Mouse (Mus musculus) heart, adult 9 months (tissue): ENCODE measurements at regions not wholly inside any gene's neighbourhood (a gene's known extent, or its start where the extent isn't known, plus 50 kb on each side); places are given as distances from the start of the nearest gene placed in this dataset.
A peak's percentile ranks its signal among the peaks of the same experiment; 100 is the strongest.

ENCODE experiments used
- DNase-seq, 2 experiments: peaks; one replicate each; pipeline ENCODE4 v3.0.0; 2022; ENCODE audit warnings: low spot score in 2 of 2

GRCm38 (mm10) chr7:77988177-77988576, 749.6 kb downstream of the Ntrk3 start:
- no peak for DNase-seq

GRCm38 (mm10) chr7:77966658-77967057, 771.2 kb downstream of the Ntrk3 start:
- no peak for DNase-seq

GRCm38 (mm10) chr7:77933366-77933765, 804.4 kb downstream of the Ntrk3 start:
- peak; percentile 12 to 16 for DNase-seq

GRCm38 (mm10) chr7:77928479-77929467, 809.0 kb downstream of the Ntrk3 start:
- DNase-seq: no peak

GRCm38 (mm10) chr7:77899231-77899630, 838.6 kb downstream of the Ntrk3 start:
- no peak for DNase-seq

- DNase-seq: no peak
Observed at GRCm38 (mm10) chr7:77888543-77888942, 849.3 kb downstream of the Ntrk3 start.

- no peak for DNase-seq
Observed at GRCm38 (mm10) chr7:77882605-77883354, 855.0 kb downstream of the Ntrk3 start.

- no peak for DNase-seq
Observed at GRCm38 (mm10) chr7:77867518-77867917, 870.3 kb downstream of the Ntrk3 start.

- no peak for DNase-seq
Observed at GRCm38 (mm10) chr7:77861841-77862240, 876.0 kb downstream of the Ntrk3 start.

- DNase-seq: no peak
Observed at GRCm38 (mm10) chr7:77858436-77858835, 879.4 kb downstream of the Ntrk3 start.

GRCm38 (mm10) chr7:77857979-77858378, 879.8 kb downstream of the Ntrk3 start:
- DNase-seq: no peak

GRCm38 (mm10) chr7:77855653-77856239, 882.1 kb downstream of the Ntrk3 start:
- DNase-seq: no peak

GRCm38 (mm10) chr7:77855077-77855476, 882.7 kb downstream of the Ntrk3 start:
- no peak for DNase-seq

- DNase-seq: no peak
Observed at GRCm38 (mm10) chr7:77824261-77824959, 913.4 kb downstream of the Ntrk3 start.

- DNase-seq: no peak
Observed at GRCm38 (mm10) chr7:77812052-77812903, 925.5 kb downstream of the Ntrk3 start.

GRCm38 (mm10) chr7:77786801-77787200, 951.0 kb downstream of the Ntrk3 start:
- DNase-seq: peak; percentile 4 to 5

- peak; percentile 1 to 6 for DNase-seq
Observed at GRCm38 (mm10) chr7:77771711-77772449, 965.9 kb downstream of the Ntrk3 start.

GRCm38 (mm10) chr7:77738996-77739765, 998.6 kb downstream of the Ntrk3 start:
- DNase-seq: no peak
